Mouse (Mus musculus): ENCODE data around the gene Htr3b.

DNA sequence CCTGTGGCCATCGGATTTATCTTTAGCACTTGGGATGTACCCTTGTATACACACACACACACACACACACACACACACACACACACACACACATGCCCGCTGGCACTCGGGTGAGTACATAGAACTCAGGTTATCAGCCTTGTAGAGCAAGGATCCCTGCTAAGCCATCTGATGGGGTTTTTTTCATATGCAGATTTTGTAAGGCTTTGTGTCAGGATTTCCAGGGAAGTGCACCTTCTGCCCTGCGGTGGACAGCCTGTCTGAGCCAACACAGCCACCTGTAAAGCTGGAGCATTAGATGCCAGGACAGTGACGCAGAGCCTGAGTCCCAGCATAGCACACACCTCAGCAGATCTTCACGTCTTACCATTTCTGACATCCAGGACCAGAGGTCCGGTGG, 75.7 kb downstream of the Htr3b start:
- TF ChIP-seq POLR2A (IDR thresholded peaks at IDR 0.05; ENCODE audit: low read depth, low read length) (no peak), CTCF (IDR thresholded peaks at IDR 0.05; ENCODE audit: extremely low read depth, insufficient read depth, insufficient read length, insufficient replicate concordance) (no peak)
